Mouse (Mus musculus) neutrophil, adult 5-6 weeks (primary cell): ENCODE results near the gene Eif4b. TPM values are rescaled to one million over a fixed set of nuclear protein-coding genes. Genes with fewer than 3 reads are reported as not detected.

Experiments
- ATAC-seq: fragments of 151-379, 151-347 bp; 2 replicates; pipeline ENCODE4 v1.8.0; 2017; ENCODE audit warnings: mild to moderate bottlenecking, moderate TSS enrichment; ENCODE audit not compliant: insufficient number of reproducible peaks, poor library complexity, low FRiP score, severe bottlenecking; ENCODE audit errors: extremely low read depth
- total RNA-seq: library from RNA; stranded (forward); fragments of 200-1000 nt; gene quantifications from 2 replicates; pipeline ENCODE4 v1.2.3, GENCODE M21; 2017

Eif4b gene
- total RNA-seq, 1 experiment from 2014 or later: 190 TPM

GRCm38 (mm10) chr15:102142914-102143912, 69.6 kb downstream of the Eif4b start:
- ATAC-seq: no peak

- ATAC-seq: no peak
Observed at GRCm38 (mm10) chr15:102144274-102144711, 70.7 kb downstream of the Eif4b start, which contains the start of gene Igfbp6. Igfbp6 (plus strand) TSS chr15:102144362.

- no peak for ATAC-seq
Observed at GRCm38 (mm10) chr15:102144726-102145125, 71.2 kb downstream of the Eif4b start.

GRCm38 (mm10) chr15:102145330-102145729, 71.8 kb downstream of the Eif4b start:
- ATAC-seq: no peak

GRCm38 (mm10) chr15:102146089-102146488, 72.5 kb downstream of the Eif4b start:
- no peak for ATAC-seq

Other genes with a start within 250 kb of the Eif4b start
- not detected in 2 replicates for gene Krt1, start 223.0 kb upstream of the Eif4b start, total RNA-seq
- not detected in 2 replicates for gene Krt77, start 204.1 kb upstream of the Eif4b start, total RNA-seq
- gene Krt76, start 180.9 kb upstream of the Eif4b start, total RNA-seq: not detected in 2 replicates
- gene Krt4, start 149.0 kb upstream of the Eif4b start, total RNA-seq: 0.86 and 2.8 TPM in 2 replicates
- not detected in 2 replicates for gene Krt79, start 133.4 kb upstream of the Eif4b start, total RNA-seq
- not detected in 2 replicates for gene Krt78, start 119.5 kb upstream of the Eif4b start, total RNA-seq
- not detected in 2 replicates for gene Krt8, start 69.3 kb upstream of the Eif4b start, total RNA-seq
- 0.37 and 1.0 TPM in 2 replicates for gene Krt18, start 45.6 kb upstream of the Eif4b start, total RNA-seq
- 0.70 TPM in 1 of 2 replicates, not detected in the other for gene Tns2, start 26.6 kb downstream of the Eif4b start, total RNA-seq
- gene Spryd3, start 62.5 kb downstream of the Eif4b start, total RNA-seq: 47.0 and 56.1 TPM in 2 replicates
- gene Igfbp6, start 70.6 kb downstream of the Eif4b start, total RNA-seq: 4.7 and 6.5 TPM in 2 replicates
- 13.3 and 14.4 TPM in 2 replicates for gene Soat2, start 76.8 kb downstream of the Eif4b start, total RNA-seq
- gene Zfp740, start 129.5 kb downstream of the Eif4b start, total RNA-seq: 118 and 120 TPM in 2 replicates
- 47.6 and 56.0 TPM in 2 replicates for gene Csad, start 131.0 kb downstream of the Eif4b start, total RNA-seq
- 338 and 351 TPM in 2 replicates for gene Itgb7, start 158.2 kb downstream of the Eif4b start, total RNA-seq
- 28.2 and 38.3 TPM in 2 replicates for gene Rarg, start 183.7 kb downstream of the Eif4b start, total RNA-seq
- 0.49 TPM in 1 of 2 replicates, not detected in the other for gene Gm9918, start 196.8 kb downstream of the Eif4b start, total RNA-seq
- 21.6 and 22.6 TPM in 2 replicates for gene Mfsd5, start 205.7 kb downstream of the Eif4b start, total RNA-seq
- 1.2 and 6.1 TPM in 2 replicates for gene Espl1, start 222.5 kb downstream of the Eif4b start, total RNA-seq